Mouse (Mus musculus) stomach, embryonic 16.5 days (tissue): Measurements from ENCODE around the gene Bcl6b. TPM values are rescaled to one million over a fixed set of nuclear protein-coding genes. Genes with fewer than 3 reads are reported as not detected.

Experiments used
- ATAC-seq: fragments of 200-750 bp; cut with Nextera tagmentation; 2 replicates; pipeline ENCODE4 v1.8.0; 2017; ENCODE audit warnings: moderate number of reproducible peaks, moderate TSS enrichment; ENCODE audit not compliant: insufficient read depth, low FRiP score
- H3K27ac ChIP-seq: fragments of 300-500 bp; sonication (generic); 2 replicates; pipeline ENCODE4 v1.5.1; 2014; ENCODE audit warnings: low read length
- H3K27me3 ChIP-seq: fragments of 300-500 bp; sonication (generic); 2 replicates; pipeline ENCODE4 v1.6.1; 2014; ENCODE audit warnings: low read length, control low read depth, mixed read lengths; ENCODE audit not compliant: control insufficient read depth, insufficient read depth
- H3K36me3 ChIP-seq: fragments of 300-500 bp; sonication (generic); 2 replicates; pipeline ENCODE4 v1.6.1; 2014; ENCODE audit warnings: low read length; ENCODE audit not compliant: control insufficient read depth, insufficient read depth
- H3K4me1 ChIP-seq: fragments of 300-500 bp; sonication (generic); 2 replicates; pipeline ENCODE4 v1.6.1; 2014; ENCODE audit warnings: low read length, control low read depth, mixed read lengths; ENCODE audit not compliant: control insufficient read depth, insufficient read depth
- H3K4me2 ChIP-seq: fragments of 300-500 bp; sonication (generic); 2 replicates; pipeline ENCODE4 v1.6.1; 2014; ENCODE audit warnings: low read depth, low read length, mixed read lengths
- H3K4me3 ChIP-seq: fragments of 300-500 bp; sonication (generic); replicated peaks from 2 replicates; pipeline ENCODE4 v1.5.1; 2014; ENCODE audit warnings: mild to moderate bottlenecking, low read length
- H3K9ac ChIP-seq: fragments of 300-500 bp; sonication (generic); 2 replicates; pipeline ENCODE4 v1.6.1; 2014; ENCODE audit warnings: low read length
- H3K9me3 ChIP-seq: fragments of 300-500 bp; sonication (generic); replicated peaks from 2 replicates; pipeline ENCODE4 v1.6.1; 2016; ENCODE audit warnings: low read length, control low read depth; ENCODE audit not compliant: control insufficient read depth
- WGBS: fragments of 180-500 bp; shearing (Covaris S2); extraction: QIAGEN DNeasy Blood & Tissue Kit; methylation state at CpG from one replicate; pipeline ENCODE4 v1.1.7; 2014; 5-methylcytosine and 5-hydroxymethylcytosine counted together
- polyA plus RNA-seq: library from polyadenylated mRNA; unstranded; fragments of >200 nt; fragmentation: Nextera tagmentation; extraction: Ambion mirVana; gene quantifications from 2 replicates; pipeline ENCODE4 v1.2.1, GENCODE M21; 2015

The Bcl6b gene
- polyA plus RNA-seq = 12.1 and 13.9 TPM in 2 replicates

- Histone ChIP-seq H3K9ac (peak within 1 kb of the TSS; percentile 60), H3K4me3 (peak within 1 kb of the TSS; percentile 45), H3K4me1 (peaks cover 21% of the 10 kb centered on the region; the same call in 1 of the 2 replicates), H3K9me3 (no peaks in the 10 kb centered on the region), H3K4me2 (peak within 1 kb of the TSS; percentile 55), H3K36me3 (no peaks in the 10 kb centered on the region), H3K27ac (peak within 1 kb of the TSS; percentile 62), H3K27me3 (peaks cover 19% of the 10 kb centered on the region; the same call in 1 of the 2 replicates)
- no peak for ATAC-seq
- WGBS = 3% methylated on average over 39 of the region's 39 CpGs
These were observed at the start of gene Bcl6b for GRCm38 (mm10) chr11:70229260-70230010. TSS of gene Bcl6b (minus strand) at chr11:70229798.

- H3K4me1 ChIP-seq = no peaks in the 10 kb centered on the region
- WGBS = 81% methylated on average over 3 of the region's 3 CpGs
- H3K4me2 ChIP-seq = no peak overlapping the region
- no peak overlapping the region for H3K4me3 ChIP-seq
- H3K36me3 ChIP-seq = no peaks in the 10 kb centered on the region
- H3K9me3 ChIP-seq = no peaks in the 10 kb centered on the region
- ATAC-seq = no peak
- no peak overlapping the region for H3K9ac ChIP-seq
- H3K27ac ChIP-seq = no peak overlapping the region
- H3K27me3 ChIP-seq = no peaks in the 10 kb centered on the region
These were observed 49.4 kb upstream of the Bcl6b start for GRCm38 (mm10) chr11:70278961-70279360.

- no peaks in the 10 kb centered on the region for H3K9me3 ChIP-seq
- H3K4me2 ChIP-seq = no peak overlapping the region
- no peak overlapping the region for H3K27ac ChIP-seq
- 62% methylated on average over 7 of the region's 7 CpGs for WGBS
- H3K36me3 ChIP-seq = no peaks in the 10 kb centered on the region
- no peaks in the 10 kb centered on the region for H3K4me1 ChIP-seq
- H3K4me3 ChIP-seq = no peak overlapping the region
- no peak for ATAC-seq
- H3K27me3 ChIP-seq = no peaks in the 10 kb centered on the region
- H3K9ac ChIP-seq = no peak overlapping the region
These were observed 42.0 kb upstream of the Bcl6b start for GRCm38 (mm10) chr11:70271641-70272040.

- H3K27me3 ChIP-seq = no peaks in the 10 kb centered on the region
- WGBS = 74% methylated on average over 1 of the region's 1 CpGs
- H3K4me2 ChIP-seq = no peak overlapping the region
- no peak overlapping the region for H3K4me3 ChIP-seq
- ATAC-seq = no peak
- no peak overlapping the region for H3K9ac ChIP-seq
- peak overlapping the region; percentile 60 for H3K27ac ChIP-seq
- peaks cover 7% of the 10 kb centered on the region; the same call in 1 of the 2 replicates for H3K4me1 ChIP-seq
- no peaks in the 10 kb centered on the region for H3K36me3 ChIP-seq
- no peaks in the 10 kb centered on the region for H3K9me3 ChIP-seq
These were observed 36.8 kb upstream of the Bcl6b start for GRCm38 (mm10) chr11:70266405-70266804.

- no peaks in the 10 kb centered on the region for H3K36me3 ChIP-seq
- no peak overlapping the region for H3K4me3 ChIP-seq
- H3K27ac ChIP-seq = peak overlapping the region; percentile 77
- peaks cover 7% of the 10 kb centered on the region; the same call in 1 of the 2 replicates for H3K4me1 ChIP-seq
- no peak overlapping the region for H3K9ac ChIP-seq
- no peak overlapping the region for H3K4me2 ChIP-seq
- H3K9me3 ChIP-seq = no peaks in the 10 kb centered on the region
- no peak for ATAC-seq
- H3K27me3 ChIP-seq = no peaks in the 10 kb centered on the region
- 50% methylated on average over 4 of the region's 4 CpGs for WGBS
These were observed 36.2 kb upstream of the Bcl6b start for GRCm38 (mm10) chr11:70265819-70266218.

- H3K27me3 ChIP-seq = no peaks in the 10 kb centered on the region
- no peaks in the 10 kb centered on the region for H3K9me3 ChIP-seq
- no peak overlapping the region for H3K9ac ChIP-seq
- no peak for ATAC-seq
- WGBS = 41% methylated on average over 3 of the region's 3 CpGs
- peak overlapping the region; percentile 77 for H3K27ac ChIP-seq
- H3K36me3 ChIP-seq = no peaks in the 10 kb centered on the region
- H3K4me1 ChIP-seq = peaks cover 7% of the 10 kb centered on the region; the same call in 1 of the 2 replicates
- no peak overlapping the region for H3K4me2 ChIP-seq
- no peak overlapping the region for H3K4me3 ChIP-seq
These were observed 35.7 kb upstream of the Bcl6b start for GRCm38 (mm10) chr11:70265252-70265651.

- WGBS = 83% methylated on average over 4 of the region's 4 CpGs
- H3K27me3 ChIP-seq = peaks cover 10% of the 10 kb centered on the region
- no peak overlapping the region for H3K9ac ChIP-seq
- H3K36me3 ChIP-seq = no peaks in the 10 kb centered on the region
- peaks cover 9% of the 10 kb centered on the region; the same call in 1 of the 2 replicates for H3K4me1 ChIP-seq
- H3K4me2 ChIP-seq = no peak overlapping the region
- ATAC-seq = no peak
- no peaks in the 10 kb centered on the region for H3K9me3 ChIP-seq
- no peak overlapping the region for H3K4me3 ChIP-seq
- H3K27ac ChIP-seq = no peak overlapping the region
These were observed 29.4 kb upstream of the Bcl6b start for GRCm38 (mm10) chr11:70259035-70259434.

GRCm38 (mm10) chr11:70254931-70255531, 25.4 kb upstream of the Bcl6b start, which contains the start of gene Alox12:
TSS of gene Alox12 (minus strand) at chr11:70255353.
- peaks cover 9% of the 10 kb centered on the region; the same call in 1 of the 2 replicates for H3K4me1 ChIP-seq
- H3K9me3 ChIP-seq = no peaks in the 10 kb centered on the region
- WGBS = 2% methylated on average over 25 of the region's 25 CpGs
- peak within 1 kb of the TSS; percentile 66 for H3K27ac ChIP-seq
- peak within 1 kb of the TSS; percentile 50 for H3K4me3 ChIP-seq
- H3K9ac ChIP-seq = peak within 1 kb of the TSS; percentile 74
- H3K36me3 ChIP-seq = no peaks in the 10 kb centered on the region
- H3K4me2 ChIP-seq = peak within 1 kb of the TSS; percentile 61
- ATAC-seq = peak; percentile 67; the same call in 1 of the 2 replicates
- peaks cover 29% of the 10 kb centered on the region for H3K27me3 ChIP-seq

GRCm38 (mm10) chr11:70254337-70254736, 24.7 kb upstream of the Bcl6b start:
- H3K27ac ChIP-seq = peak overlapping the region; percentile 66; the same call in 1 of the 2 replicates

More at GRCm38 (mm10) chr11:70254337-70254736, 24.7 kb upstream of the Bcl6b start:
- H3K4me2 ChIP-seq = peak overlapping the region; percentile 61
- no peaks in the 10 kb centered on the region for H3K36me3 ChIP-seq
- WGBS = 3% methylated on average over 18 of the region's 18 CpGs
- peak overlapping the region; percentile 50 for H3K4me3 ChIP-seq
- no peaks in the 10 kb centered on the region for H3K9me3 ChIP-seq
- H3K4me1 ChIP-seq = peaks cover 9% of the 10 kb centered on the region; the same call in 1 of the 2 replicates
- H3K9ac ChIP-seq = peak overlapping the region; percentile 74
- H3K27me3 ChIP-seq = peaks cover 29% of the 10 kb centered on the region
- no peak for ATAC-seq
